Mouse (Mus musculus) myocyte (in vitro differentiated cells): ENCODE results near the gene Shisa6. TPM values are rescaled to one million over a fixed set of nuclear protein-coding genes. Genes with fewer than 3 reads are reported as not detected.

Experiments
- H3K27me3 ChIP-seq: one replicate; pipeline ENCODE4 v1.6.1; 2011; ENCODE audit not compliant: control insufficient read depth, insufficient read depth, insufficient read length
- H3K36me3 ChIP-seq: one replicate; pipeline ENCODE4 v1.6.1; 2011; ENCODE audit not compliant: control insufficient read depth, insufficient read depth
- H3K4me2 ChIP-seq: one replicate; pipeline ENCODE4 v1.6.1; 2011; ENCODE audit warnings: low read depth, control low read depth
- H3K4me3 ChIP-seq: one replicate; pipeline ENCODE4 v1.5.1; 2011; ENCODE audit warnings: mild to moderate bottlenecking, control low read depth, moderate library complexity
- H3K79me2 ChIP-seq: one replicate; pipeline ENCODE4 v1.6.1; 2011; ENCODE audit not compliant: control insufficient read depth, insufficient read depth
- H3ac ChIP-seq: one replicate; pipeline ENCODE4 v1.6.1; 2011; ENCODE audit not compliant: control insufficient read depth, insufficient read length
- CEBPB ChIP-seq: IDR thresholded peaks from 2 replicates; pipeline ENCODE4 v1.6.1; 2011; ENCODE audit warnings: mild to moderate bottlenecking, moderate library complexity; ENCODE audit not compliant: poor library complexity, insufficient read depth, severe bottlenecking
- E2F4 ChIP-seq: IDR thresholded peaks from one replicate; pipeline ENCODE4 v1.6.1; 2011; ENCODE audit warnings: mild to moderate bottlenecking, control low read depth, moderate library complexity; ENCODE audit not compliant: insufficient read depth
- MAX ChIP-seq: IDR thresholded peaks from one replicate; pipeline ENCODE4 v1.6.1; 2011; ENCODE audit warnings: low read depth, mild to moderate bottlenecking, control low read depth
- MYOD1 ChIP-seq, 3 experiments: IDR thresholded peaks; one replicate each; pipeline ENCODE4 v1.6.1; 2011; ENCODE audit warnings: control low read depth in 2 of 3, low read depth in 2 of 3, mild to moderate bottlenecking in 2 of 3, moderate library complexity in 1 of 3; ENCODE audit not compliant: insufficient read length in 2 of 3, control insufficient read depth in 1 of 3
- MYOG ChIP-seq, 3 experiments: IDR thresholded peaks; one replicate each; pipeline ENCODE4 v1.6.1; 2011; ENCODE audit warnings: control low read depth in 2 of 3, low read depth in 2 of 3, mild to moderate bottlenecking in 2 of 3; ENCODE audit not compliant: insufficient read length in 2 of 3, control insufficient read depth in 1 of 3, insufficient read depth in 1 of 3
- POLR2A ChIP-seq: IDR thresholded peaks from one replicate; pipeline ENCODE4 v1.6.1; 2011; ENCODE audit warnings: low read depth, mild to moderate bottlenecking, control low read depth, moderate library complexity; ENCODE audit not compliant: insufficient read length
- POLR2AphosphoS2 ChIP-seq: IDR thresholded peaks from one replicate; pipeline ENCODE4 v1.6.1; 2011; ENCODE audit warnings: low read depth, control low read depth; ENCODE audit not compliant: insufficient read length
- REST ChIP-seq: IDR thresholded peaks from one replicate; pipeline ENCODE4 v1.6.1; 2011; ENCODE audit warnings: mild to moderate bottlenecking, control low read depth, moderate library complexity; ENCODE audit not compliant: insufficient read depth, insufficient read length
- SRF ChIP-seq: IDR thresholded peaks from one replicate; pipeline ENCODE4 v1.6.1; 2011; ENCODE audit warnings: low read depth; ENCODE audit not compliant: control insufficient read depth, insufficient read length
- TCF12 ChIP-seq: IDR thresholded peaks from one replicate; pipeline ENCODE4 v1.6.1; 2011; ENCODE audit warnings: mild to moderate bottlenecking, control low read depth; ENCODE audit not compliant: poor library complexity, insufficient read depth, severe bottlenecking
- TCF3 ChIP-seq: IDR thresholded peaks from one replicate; pipeline ENCODE4 v1.6.1; 2011; ENCODE audit warnings: low read depth, control low read depth; ENCODE audit not compliant: insufficient read length
- USF1 ChIP-seq: IDR thresholded peaks from one replicate; pipeline ENCODE4 v1.6.1; 2011; ENCODE audit warnings: low read depth, mild to moderate bottlenecking, control low read depth, moderate library complexity
- polyA plus RNA-seq: library from polyadenylated mRNA; unstranded; fragments of >200 nt; fragmentation: generic; extraction: Trizol; gene quantifications from one replicate; pipeline ENCODE4 v1.2.1, GENCODE M21; 2012; ENCODE audit warnings: missing spikeins

The Shisa6 gene
- polyA plus RNA-seq, 1 experiment: not detected

DNA sequence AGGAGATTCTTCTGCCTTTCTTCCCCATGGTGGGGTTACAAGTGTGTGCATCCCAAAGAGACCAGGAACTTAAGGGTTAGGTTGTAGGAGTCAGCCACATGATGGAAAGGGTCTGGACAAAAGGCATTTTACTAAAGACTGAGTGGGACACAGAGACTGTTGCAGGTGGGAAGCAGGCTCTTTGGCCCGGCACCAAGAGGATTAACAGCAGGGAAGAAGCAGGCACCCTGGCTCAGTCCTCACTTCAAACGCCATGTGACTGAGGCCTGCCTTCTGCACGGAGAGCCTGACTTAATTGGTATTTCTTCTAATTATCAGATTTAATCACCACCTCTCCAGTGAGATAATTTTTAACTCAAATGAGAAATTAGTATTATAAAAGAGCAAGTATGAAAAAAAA is 258.7 kb downstream of the Shisa6 start:
- no peak for TF ChIP-seq E2F4
- TF ChIP-seq TCF3: no peak
- TF ChIP-seq POLR2A: no peak
- TF ChIP-seq TCF12: no peak
- TF ChIP-seq POLR2AphosphoS2: no peak
- no peak for TF ChIP-seq MYOG (IDR thresholded peaks at IDR 0.05; ENCODE audit: control insufficient read depth in 1 of 3, insufficient read depth in 1 of 3, insufficient read length in 2 of 3, low read depth in 2 of 3)
- no peak for TF ChIP-seq MAX
- no peak for TF ChIP-seq CEBPB
- no peak for TF ChIP-seq MYOD1 (IDR thresholded peaks at IDR 0.05; ENCODE audit: control insufficient read depth in 1 of 3, insufficient read length in 2 of 3, low read depth in 2 of 3)
- TF ChIP-seq SRF: no peak
- no peak for TF ChIP-seq REST
- no peak for TF ChIP-seq USF1
- Histone ChIP-seq H3K4me3 (no peak overlapping the region), H3K27me3 (no peaks in the 10 kb centered on the region)

DNA sequence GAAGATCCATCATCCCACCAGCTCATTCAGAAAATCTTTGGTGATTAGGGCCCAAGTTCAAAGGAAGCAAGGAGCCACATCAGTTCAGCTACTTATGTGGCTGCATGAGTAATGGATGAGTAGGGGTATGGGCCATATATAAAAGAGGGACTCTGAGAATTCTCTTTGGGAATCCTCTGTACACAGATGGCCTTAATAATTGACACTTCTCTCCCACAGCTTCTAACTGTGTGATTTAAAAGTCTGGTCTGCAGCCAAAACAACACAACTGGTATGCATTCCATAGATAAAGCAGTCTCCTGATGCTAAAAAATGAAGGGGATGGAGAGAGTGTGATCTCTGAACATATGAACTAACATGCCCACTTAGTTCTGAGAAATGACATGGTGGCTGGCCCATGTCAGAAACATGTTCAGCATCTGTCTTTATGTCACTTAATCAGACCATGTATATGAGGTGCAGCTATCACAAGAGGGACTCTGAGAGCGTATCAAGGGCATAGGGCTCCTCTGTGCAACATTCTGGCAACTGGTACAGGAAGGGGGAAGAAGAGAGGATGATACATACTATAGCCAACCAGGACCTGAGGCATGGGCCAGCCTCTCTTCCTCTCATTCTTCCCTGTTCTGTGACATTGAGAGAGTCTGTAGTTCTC is 260.3 kb downstream of the Shisa6 start:
- Histone ChIP-seq H3K27me3 (no peaks in the 10 kb centered on the region), H3K4me2 (no peak overlapping the region), H3K4me3 (no peak overlapping the region), H3K79me2 (no peaks in the 10 kb centered on the region), H3K36me3 (no peaks in the 10 kb centered on the region), H3ac (no peak overlapping the region)
- TF ChIP-seq MYOG (IDR thresholded peaks at IDR 0.05; ENCODE audit: control insufficient read depth in 1 of 3, insufficient read depth in 1 of 3, insufficient read length in 2 of 3, low read depth in 2 of 3) (no peak), CEBPB (no peak), TCF3 (no peak), MAX (no peak), POLR2AphosphoS2 (no peak), TCF12 (no peak)

More for the DNA sequence above, 258.7 kb downstream of the Shisa6 start:
- Histone ChIP-seq H3ac (no peak overlapping the region), H3K36me3 (no peaks in the 10 kb centered on the region), H3K79me2 (no peaks in the 10 kb centered on the region), H3K4me2 (no peak overlapping the region)

DNA sequence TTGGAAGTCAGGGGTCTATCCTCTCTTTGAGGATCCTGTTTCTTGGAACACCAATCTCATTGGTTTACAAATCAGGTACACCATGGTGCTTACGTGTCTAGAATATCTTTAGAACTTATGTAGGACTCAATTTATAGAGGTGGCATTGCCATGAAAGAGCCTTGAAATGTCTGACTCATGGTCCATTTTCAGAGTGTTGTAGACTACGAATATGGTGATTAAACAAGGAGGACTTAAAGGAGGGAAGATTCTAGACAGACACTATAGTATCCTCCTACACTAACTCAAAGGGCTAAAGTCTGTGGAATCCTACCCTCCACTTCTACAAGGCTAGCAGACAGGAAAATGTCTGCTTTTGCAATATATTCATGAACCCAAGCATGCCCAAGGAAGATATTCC is 265.6 kb downstream of the Shisa6 start:
- TF ChIP-seq TCF12 (no peak), CEBPB (no peak)
- no peaks in the 10 kb centered on the region for H3K27me3 ChIP-seq
- H3ac ChIP-seq: no peak overlapping the region
- H3K4me3 ChIP-seq: no peak overlapping the region
- no peaks in the 10 kb centered on the region for H3K79me2 ChIP-seq
- no peaks in the 10 kb centered on the region for H3K36me3 ChIP-seq
- H3K4me2 ChIP-seq: no peak overlapping the region

DNA sequence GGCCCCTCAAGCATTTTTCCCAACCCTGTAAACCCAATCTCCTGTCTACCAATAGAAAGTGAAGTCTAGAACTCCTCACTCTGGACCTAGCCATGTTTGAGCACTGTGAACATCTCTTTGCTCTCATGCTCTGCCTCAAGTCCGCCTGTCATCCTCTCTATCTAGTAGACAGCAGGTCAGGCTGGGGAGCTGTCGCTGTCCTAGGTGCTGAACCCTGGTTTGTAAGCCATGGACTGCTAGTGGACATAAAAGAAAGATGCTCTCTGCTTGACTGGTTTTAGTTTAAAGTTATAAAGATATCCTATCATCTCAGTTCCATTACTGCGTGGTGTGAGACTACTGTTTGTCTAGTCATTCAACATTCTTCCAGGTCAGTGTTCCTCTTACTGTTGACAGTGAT is 266.9 kb downstream of the Shisa6 start:
- Histone ChIP-seq H3K36me3 (no peaks in the 10 kb centered on the region), H3K79me2 (no peaks in the 10 kb centered on the region), H3K27me3 (no peaks in the 10 kb centered on the region), H3K4me3 (no peak overlapping the region), H3ac (no peak overlapping the region), H3K4me2 (no peak overlapping the region)
- TF ChIP-seq TCF12 (no peak), REST (peak; percentile 84)

DNA sequence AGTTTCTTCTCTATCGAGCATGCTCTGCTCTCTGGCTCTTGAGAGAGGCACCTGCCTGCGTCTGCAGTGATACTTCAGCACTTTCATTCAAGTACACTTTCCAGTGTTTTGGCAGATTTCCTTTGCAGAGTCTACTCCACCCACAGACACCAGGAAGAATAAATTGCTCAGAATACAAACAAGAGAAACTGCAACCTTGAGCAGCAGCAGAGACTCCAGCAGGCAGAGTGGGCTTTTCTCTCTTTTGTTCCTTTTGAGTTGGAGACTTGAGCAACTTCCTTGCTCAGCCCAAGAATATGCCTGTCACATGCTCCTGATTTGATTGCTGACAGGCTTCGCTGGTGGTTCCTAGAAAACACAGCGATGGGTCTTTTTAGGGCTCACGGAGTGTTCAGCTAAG is 278.6 kb downstream of the Shisa6 start:
- Histone ChIP-seq H3K36me3 (no peaks in the 10 kb centered on the region), H3K27me3 (no peaks in the 10 kb centered on the region), H3K4me3 (no peak overlapping the region), H3K79me2 (no peaks in the 10 kb centered on the region), H3ac (no peak overlapping the region), H3K4me2 (no peak overlapping the region)
- TF ChIP-seq POLR2AphosphoS2 (no peak), MYOG (IDR thresholded peaks at IDR 0.05; ENCODE audit: control insufficient read depth in 1 of 3, insufficient read depth in 1 of 3, insufficient read length in 2 of 3, low read depth in 2 of 3) (no peak), USF1 (no peak), MAX (no peak), E2F4 (no peak), REST (no peak), TCF3 (no peak), SRF (no peak), MYOD1 (IDR thresholded peaks at IDR 0.05; ENCODE audit: control insufficient read depth in 1 of 3, insufficient read length in 2 of 3, low read depth in 2 of 3) (no peak), TCF12 (no peak), CEBPB (no peak), POLR2A (no peak)
